Mouse (Mus musculus) forebrain, embryonic 10.5 days (tissue): ENCODE data around the gene Sox6. TPM values are rescaled to one million over a fixed set of nuclear protein-coding genes. Genes with fewer than 3 reads are reported as not detected.

Experiments
- DNase-seq: peaks from one replicate; pipeline ENCODE4 v3.0.0-alpha.2; 2017; ENCODE audit warnings: low spot score; ENCODE audit errors: extremely low spot score
- H3K27ac ChIP-seq: fragments of 300-500 bp; sonication (generic); 2 replicates; pipeline ENCODE4 v1.5.1; 2016; ENCODE audit warnings: mild to moderate bottlenecking
- H3K27me3 ChIP-seq: fragments of 300-500 bp; sonication (generic); 2 replicates; pipeline ENCODE4 v1.6.1; 2016; ENCODE audit warnings: mild to moderate bottlenecking; ENCODE audit not compliant: poor library complexity, severe bottlenecking
- H3K36me3 ChIP-seq: fragments of 300-500 bp; sonication (generic); replicated peaks from 2 replicates; pipeline ENCODE4 v1.6.1; 2016; ENCODE audit warnings: mild to moderate bottlenecking, moderate library complexity
- H3K4me1 ChIP-seq: fragments of 300-500 bp; sonication (generic); 2 replicates; pipeline ENCODE4 v1.6.1; 2016
- H3K4me3 ChIP-seq: fragments of 300-500 bp; sonication (generic); 2 replicates; pipeline ENCODE4 v1.5.1; 2016; ENCODE audit warnings: mild to moderate bottlenecking, moderate library complexity
- H3K9me3 ChIP-seq: fragments of 300-500 bp; sonication (generic); 2 replicates; pipeline ENCODE4 v1.6.1; 2016; ENCODE audit warnings: mild to moderate bottlenecking, moderate library complexity
- WGBS: fragments of 180-500 bp; shearing (Covaris S2); methylation state at CpG from one replicate; pipeline ENCODE4 v1.1.7; 2016; 5-methylcytosine and 5-hydroxymethylcytosine counted together
- polyA plus RNA-seq: library from polyadenylated mRNA; unstranded; fragments of >200 nt; fragmentation: Nextera tagmentation; extraction: Ambion mirVana; gene quantifications from 2 replicates; pipeline ENCODE4 v1.2.1, GENCODE M21; 2016

Gene Sox6
- polyA plus RNA-seq, 1 experiment from 2014 or later, result 77.3 TPM

DNA sequence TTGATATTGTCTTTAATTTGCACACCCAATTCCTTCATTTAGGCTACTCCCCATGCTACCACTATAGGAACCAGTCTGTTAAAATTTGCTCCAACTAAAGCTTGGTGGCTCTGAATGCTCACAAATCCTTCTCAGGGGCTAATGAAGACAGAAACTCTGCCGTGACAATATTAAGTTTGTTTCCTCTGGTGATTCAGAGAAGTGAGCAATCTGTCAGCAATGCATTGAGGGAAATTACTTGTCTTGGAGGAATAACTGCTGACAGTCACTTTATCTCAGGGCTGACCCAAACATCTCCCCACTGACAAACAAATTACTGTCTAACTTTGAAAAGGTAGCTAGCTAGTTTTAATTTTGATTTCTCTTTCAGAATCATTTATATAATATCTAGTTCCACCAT lies 463.8 kb downstream of the Sox6 start:
- Histone ChIP-seq H3K4me3 (no peak overlapping the region), H3K27me3 (0 out of 2 replicates have a peak, but pooled peaks cover 7% of the 10 kb centered on the region), H3K9me3 (no peaks in the 10 kb centered on the region), H3K27ac (no peak overlapping the region), H3K4me1 (peaks cover 10% of the 10 kb centered on the region), H3K36me3 (peaks cover 8% of the 10 kb centered on the region; the same call in 1 of the 2 replicates)
- WGBS, result 71% methylated on average over 1 of the region's 1 CpGs
- no peak for DNase-seq

DNA sequence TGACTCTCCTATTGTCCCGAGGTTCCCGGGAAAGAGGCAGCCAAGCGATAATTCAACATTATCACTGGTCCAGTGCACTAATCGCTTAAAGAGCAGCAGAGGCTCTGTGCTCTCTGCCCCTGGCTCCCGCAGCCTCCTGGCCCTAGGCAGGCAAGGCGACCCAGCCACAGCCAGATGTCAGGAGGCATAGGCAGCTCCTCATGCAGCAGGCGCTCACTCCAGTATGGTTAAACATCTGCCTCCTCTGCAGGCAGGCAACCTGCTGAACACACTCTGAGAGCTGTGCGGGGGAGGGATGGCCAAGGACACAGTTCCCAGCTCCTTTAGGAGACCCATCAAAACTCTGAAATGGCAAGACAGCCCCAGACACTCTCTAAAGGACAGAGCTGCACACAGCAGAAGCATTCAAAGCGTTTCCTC lies 469.8 kb downstream of the Sox6 start:
- Histone ChIP-seq H3K27ac (peak overlapping the region; percentile 81), H3K27me3 (peaks cover 25% of the 10 kb centered on the region), H3K4me3 (peak overlapping the region; percentile 40), H3K9me3 (no peaks in the 10 kb centered on the region), H3K4me1 (peaks cover 56% of the 10 kb centered on the region), H3K36me3 (no peaks in the 10 kb centered on the region)
- peak; percentile 72 for DNase-seq
- WGBS, result 8% methylated on average over 9 of the region's 9 CpGs

GRCm38 (mm10) chr7:115568301-115568700 lies 470.3 kb downstream of the Sox6 start:
- peak overlapping the region; percentile 81 for H3K27ac ChIP-seq
- H3K4me1 ChIP-seq, result peaks cover 61% of the 10 kb centered on the region
- H3K9me3 ChIP-seq, result no peaks in the 10 kb centered on the region
- H3K36me3 ChIP-seq, result no peaks in the 10 kb centered on the region
- no peak for DNase-seq
- H3K27me3 ChIP-seq, result peaks cover 25% of the 10 kb centered on the region
- WGBS, result 46% methylated on average over 11 of the region's 11 CpGs
- H3K4me3 ChIP-seq, result peak overlapping the region; percentile 40

DNA sequence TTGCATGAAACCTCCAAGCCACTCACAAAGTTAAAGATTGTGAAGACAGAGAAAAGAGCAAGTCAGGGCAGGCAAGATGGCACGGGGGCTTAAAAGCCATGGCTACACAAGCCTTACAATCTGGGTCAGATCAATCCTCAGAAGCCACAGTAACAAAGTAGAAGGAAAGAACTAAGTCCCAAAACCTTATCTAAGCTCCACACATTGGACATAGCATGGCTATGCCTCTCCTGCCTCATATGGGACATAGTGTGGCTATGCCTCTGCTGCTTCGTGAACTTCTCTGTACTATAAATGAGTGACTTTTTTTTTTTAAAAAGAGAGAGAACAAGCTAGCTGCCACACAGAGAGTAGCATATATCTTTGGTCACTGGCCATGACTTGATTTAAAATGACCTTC lies 471.8 kb downstream of the Sox6 start:
- no peak for DNase-seq
- H3K9me3 ChIP-seq, result no peaks in the 10 kb centered on the region
- H3K4me3 ChIP-seq, result no peak overlapping the region
- 92% methylated on average over 2 of the region's 2 CpGs for WGBS
- H3K4me1 ChIP-seq, result peaks cover 68% of the 10 kb centered on the region
- H3K27me3 ChIP-seq, result peaks cover 25% of the 10 kb centered on the region
- H3K36me3 ChIP-seq, result no peaks in the 10 kb centered on the region
- H3K27ac ChIP-seq, result no peak overlapping the region

DNA sequence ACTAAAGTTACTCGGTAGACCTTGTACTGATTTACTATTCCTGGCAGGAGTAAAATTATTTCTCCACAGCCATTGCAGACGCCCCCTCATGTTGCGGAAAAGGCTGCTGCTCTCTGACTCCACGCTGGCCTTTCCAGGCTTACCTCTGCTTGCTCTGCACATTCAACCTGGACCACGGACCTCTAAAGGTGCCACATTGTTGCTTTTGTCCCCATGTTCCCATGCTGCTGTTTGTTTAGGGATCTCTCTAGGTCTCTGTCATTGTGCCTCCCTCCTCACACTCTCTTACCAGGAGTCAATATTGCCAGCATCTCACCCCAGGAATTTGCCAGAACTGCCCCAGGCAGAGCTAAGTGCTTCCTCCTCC lies 473.6 kb downstream of the Sox6 start:
- H3K4me3 ChIP-seq, result no peak overlapping the region
- H3K9me3 ChIP-seq, result no peaks in the 10 kb centered on the region
- H3K4me1 ChIP-seq, result peaks cover 64% of the 10 kb centered on the region
- H3K36me3 ChIP-seq, result no peaks in the 10 kb centered on the region
- H3K27ac ChIP-seq, result peak overlapping the region; percentile 48; the same call in 1 of the 2 replicates
- WGBS, result 70% methylated on average over 5 of the region's 5 CpGs
- H3K27me3 ChIP-seq, result peaks cover 19% of the 10 kb centered on the region
- no peak for DNase-seq

GRCm38 (mm10) chr7:115564359-115565059 lies 474.1 kb downstream of the Sox6 start:
- Histone ChIP-seq H3K27me3 (peaks cover 19% of the 10 kb centered on the region), H3K9me3 (no peaks in the 10 kb centered on the region), H3K4me3 (no peak overlapping the region), H3K4me1 (peaks cover 64% of the 10 kb centered on the region), H3K36me3 (no peaks in the 10 kb centered on the region), H3K27ac (no peak overlapping the region)
- DNase-seq, result no peak
- WGBS, result 21% methylated on average over 6 of the region's 6 CpGs

GRCm38 (mm10) chr7:115556677-115557076 lies 481.9 kb downstream of the Sox6 start:
- 85% methylated on average over 3 of the region's 3 CpGs for WGBS
- H3K9me3 ChIP-seq, result no peaks in the 10 kb centered on the region
- DNase-seq, result no peak
- H3K4me3 ChIP-seq, result no peak overlapping the region
- H3K4me1 ChIP-seq, result peaks cover 15% of the 10 kb centered on the region
- H3K27me3 ChIP-seq, result no peaks in the 10 kb centered on the region
- no peaks in the 10 kb centered on the region for H3K36me3 ChIP-seq
- H3K27ac ChIP-seq, result no peak overlapping the region

GRCm38 (mm10) chr7:115550197-115550804 lies 488.3 kb downstream of the Sox6 start:
- H3K27me3 ChIP-seq, result no peaks in the 10 kb centered on the region
- WGBS, result 79% methylated on average over 7 of the region's 7 CpGs
- H3K4me1 ChIP-seq, result no peaks in the 10 kb centered on the region
- no peaks in the 10 kb centered on the region for H3K9me3 ChIP-seq
- DNase-seq, result no peak
- H3K27ac ChIP-seq, result no peak overlapping the region
- no peak overlapping the region for H3K4me3 ChIP-seq
- no peaks in the 10 kb centered on the region for H3K36me3 ChIP-seq

- WGBS, result 87% methylated on average over 4 of the region's 4 CpGs
- Histone ChIP-seq H3K36me3 (no peaks in the 10 kb centered on the region), H3K4me3 (no peak overlapping the region), H3K27me3 (no peaks in the 10 kb centered on the region), H3K4me1 (peaks cover under 1% of the 10 kb centered on the region; the same call in 1 of the 2 replicates), H3K9me3 (no peaks in the 10 kb centered on the region), H3K27ac (no peak overlapping the region)
- DNase-seq, result no peak
These were observed 488.9 kb downstream of the Sox6 start for GRCm38 (mm10) chr7:115549670-115550069.

GRCm38 (mm10) chr7:115545585-115546374 lies 492.8 kb downstream of the Sox6 start:
- Histone ChIP-seq H3K4me3 (no peak overlapping the region), H3K4me1 (peaks cover 12% of the 10 kb centered on the region), H3K36me3 (peaks cover 26% of the 10 kb centered on the region), H3K27me3 (no peaks in the 10 kb centered on the region), H3K27ac (no peak overlapping the region), H3K9me3 (no peaks in the 10 kb centered on the region)
- DNase-seq, result no peak
- 91% methylated on average over 4 of the region's 4 CpGs for WGBS

- no peak for DNase-seq
- H3K4me1 ChIP-seq, result peaks cover 24% of the 10 kb centered on the region
- H3K27ac ChIP-seq, result no peak overlapping the region
- H3K4me3 ChIP-seq, result no peak overlapping the region
- 64% methylated on average over 4 of the region's 4 CpGs for WGBS
- H3K9me3 ChIP-seq, result no peaks in the 10 kb centered on the region
- no peaks in the 10 kb centered on the region for H3K27me3 ChIP-seq
- H3K36me3 ChIP-seq, result peaks cover 30% of the 10 kb centered on the region
These were observed 495.0 kb downstream of the Sox6 start for GRCm38 (mm10) chr7:115543596-115543995.

DNA sequence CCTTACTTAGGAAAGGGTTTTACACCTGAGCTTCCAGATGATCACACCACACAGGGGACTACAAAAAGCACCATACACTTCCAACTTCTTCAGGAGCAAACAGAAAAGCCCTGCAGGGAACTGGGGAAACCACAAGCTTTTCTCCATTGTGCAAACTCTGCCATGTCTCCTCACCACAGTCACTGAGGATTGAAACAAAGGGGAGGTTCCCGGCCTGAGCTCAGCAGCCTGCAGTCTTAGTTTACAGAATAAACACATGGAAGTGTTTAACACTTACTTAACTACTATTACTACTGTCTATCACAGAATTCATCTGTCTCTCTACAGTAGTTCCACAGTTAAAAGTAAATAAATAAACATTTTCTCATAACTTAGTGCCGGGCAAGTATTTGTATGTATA lies 498.3 kb downstream of the Sox6 start:
- Histone ChIP-seq H3K4me3 (no peak overlapping the region), H3K9me3 (no peaks in the 10 kb centered on the region), H3K36me3 (peaks cover 34% of the 10 kb centered on the region), H3K27ac (no peak overlapping the region), H3K27me3 (no peaks in the 10 kb centered on the region), H3K4me1 (peaks cover 37% of the 10 kb centered on the region)
- 57% methylated on average over 2 of the region's 2 CpGs for WGBS
- no peak for DNase-seq

DNA sequence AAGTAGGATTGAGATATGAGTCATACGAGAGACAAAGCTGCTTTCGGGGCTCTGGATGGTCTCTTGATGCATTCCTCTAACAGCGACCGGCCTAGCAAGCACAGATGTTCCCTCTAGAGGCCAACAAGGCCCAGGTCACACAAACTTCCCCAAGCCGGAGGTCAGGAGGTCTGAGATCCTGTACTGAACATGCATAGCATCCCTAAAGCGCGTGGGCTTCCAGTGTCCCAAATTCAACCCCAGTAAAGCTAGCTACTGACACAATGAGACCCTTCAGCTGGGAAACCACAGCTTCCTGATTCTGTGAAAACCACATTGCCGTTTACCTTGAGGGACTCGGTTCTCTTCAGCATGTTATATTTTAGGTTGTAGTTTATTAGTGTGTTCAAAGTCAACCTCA lies 499.6 kb downstream of the Sox6 start:
- DNase-seq, result no peak
- Histone ChIP-seq H3K36me3 (peaks cover 34% of the 10 kb centered on the region), H3K27ac (no peak overlapping the region), H3K9me3 (no peaks in the 10 kb centered on the region), H3K4me1 (peaks cover 31% of the 10 kb centered on the region), H3K4me3 (no peak overlapping the region), H3K27me3 (no peaks in the 10 kb centered on the region)
- WGBS, result 76% methylated on average over 9 of the region's 9 CpGs
